Mouse (Mus musculus) G1E (cell line): ENCODE results near the gene Rnf115.

Source experiments
- CTCF ChIP-seq: IDR thresholded peaks from 2 replicates; pipeline ENCODE4 v1.5.1; 2012; ENCODE audit warnings: low read depth, low read length, inconsistent platforms, mixed read lengths
- GATA1 ChIP-seq: IDR thresholded peaks from 2 replicates; pipeline ENCODE4 v1.6.1; 2012; ENCODE audit warnings: borderline replicate concordance, low read length, inconsistent platforms, mixed read lengths
- POLR2AphosphoS5 ChIP-seq: IDR thresholded peaks from 2 replicates; pipeline ENCODE4 v1.6.1; 2012; ENCODE audit warnings: low read depth, low read length, inconsistent platforms; ENCODE audit not compliant: insufficient replicate concordance

- TF ChIP-seq CTCF: no peak
- no peak for TF ChIP-seq GATA1
- TF ChIP-seq POLR2AphosphoS5: no peak
Measured at GRCm38 (mm10) chr3:96679159-96679674, 48.2 kb upstream of the Rnf115 start.
